Mouse (Mus musculus): ENCODE data around the gene Grm7.

Grm7 gene

GRCm38 (mm10) chr6:111584851-111585250, 939.5 kb downstream of the Grm7 start:
- DNase-seq: no peak

GRCm38 (mm10) chr6:111587572-111587971, 942.2 kb downstream of the Grm7 start:
- peak; percentile 20 for DNase-seq

GRCm38 (mm10) chr6:111601892-111602654, 956.7 kb downstream of the Grm7 start:
- DNase-seq: peak; percentile 21

DNA sequence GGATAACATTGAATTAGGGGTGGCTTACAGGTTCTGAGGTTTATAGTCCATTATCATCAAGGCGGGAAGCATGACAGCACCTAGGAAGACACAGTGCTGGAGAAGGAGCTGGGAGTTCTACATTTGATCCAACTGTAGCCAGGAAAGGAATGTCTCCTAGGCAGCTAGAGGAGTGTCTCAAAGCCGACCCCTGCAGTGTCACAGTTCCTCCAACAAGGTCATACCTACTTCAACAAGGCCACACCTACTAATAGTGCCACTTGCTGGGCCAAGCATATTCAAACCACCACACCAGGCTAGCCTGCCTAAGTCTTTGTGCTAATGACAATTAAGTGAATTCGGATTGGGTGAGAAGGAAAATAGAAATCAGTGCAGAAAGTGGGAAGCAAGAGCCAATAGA, 965.0 kb downstream of the Grm7 start:
- no peak for DNase-seq

DNA sequence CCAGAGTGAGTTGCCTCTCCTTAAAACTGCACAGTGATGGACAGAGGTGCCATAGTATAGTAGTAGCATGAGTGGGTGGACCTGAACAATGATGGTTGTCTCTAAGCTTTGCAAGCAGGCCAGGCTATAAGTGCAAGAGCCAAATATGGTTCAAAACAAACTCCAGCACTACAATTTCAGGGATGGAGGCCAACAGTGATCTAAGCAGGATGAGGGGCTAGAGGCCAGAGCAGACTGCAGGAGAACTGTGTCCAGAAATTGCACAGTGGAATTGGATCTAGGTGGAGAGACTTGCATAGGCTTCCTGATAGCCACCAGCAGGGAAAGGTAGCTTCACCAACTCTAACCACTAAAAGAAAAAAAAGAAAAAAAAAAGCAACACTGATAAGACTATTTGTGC, 968.5 kb downstream of the Grm7 start:
- DNase-seq: no peak

Data from right cerebral cortex, postnatal 25 days (tissue).